Mouse (Mus musculus): ENCODE measurements around the gene Zfp654. TPM values are rescaled to one million over a fixed set of nuclear protein-coding genes. Genes with fewer than 3 reads are reported as not detected.

The Zfp654 gene
- polyA plus RNA-seq, 1 experiment from 2014 or later = 6.6 TPM

GRCm38 (mm10) chr16:64754743-64755139 lies 96.7 kb downstream of the Zfp654 start:
- H3K36me3 ChIP-seq (replicated peaks) = no peaks in the 10 kb centered on the region
- DNase-seq (ENCODE audit: low spot score) = peak; percentile 44
- no peak overlapping the region for H3K27ac ChIP-seq (replicated peaks)
- H3K4me3 ChIP-seq = no peak overlapping the region
- H3K4me1 ChIP-seq = 0 out of 2 replicates have a peak, but pooled peaks cover 5% of the 10 kb centered on the region
- 45% methylated on average over 3 of the region's 3 CpGs for WGBS
- H3K9me3 ChIP-seq = no peaks in the 10 kb centered on the region
- H3K27me3 ChIP-seq (replicated peaks; ENCODE audit: low read depth, poor library complexity, severe bottlenecking) = no peaks in the 10 kb centered on the region

- Histone ChIP-seq H3K27ac (replicated peaks) (no peak overlapping the region), H3K4me3 (no peak overlapping the region), H3K36me3 (replicated peaks) (no peaks in the 10 kb centered on the region), H3K9me3 (no peaks in the 10 kb centered on the region), H3K27me3 (replicated peaks; ENCODE audit: low read depth, poor library complexity, severe bottlenecking) (no peaks in the 10 kb centered on the region), H3K4me1 (0 out of 2 replicates have a peak, but pooled peaks cover 5% of the 10 kb centered on the region)
- WGBS = 60% methylated on average over 3 of the region's 3 CpGs
- no peak for DNase-seq (ENCODE audit: low spot score)
Observed at GRCm38 (mm10) chr16:64753990-64754742, 97.3 kb downstream of the Zfp654 start.

- peak; percentile 78 for DNase-seq (ENCODE audit: low spot score)
- no peaks in the 10 kb centered on the region for H3K27me3 ChIP-seq (replicated peaks; ENCODE audit: low read depth, poor library complexity, severe bottlenecking)
- no peak overlapping the region for H3K27ac ChIP-seq (replicated peaks)
- no peaks in the 10 kb centered on the region for H3K36me3 ChIP-seq (replicated peaks)
- H3K9me3 ChIP-seq = no peaks in the 10 kb centered on the region
- 10% methylated on average over 10 of the region's 10 CpGs for WGBS
- no peak overlapping the region for H3K4me3 ChIP-seq
- H3K4me1 ChIP-seq = no peaks in the 10 kb centered on the region
Observed at GRCm38 (mm10) chr16:64748237-64748636, 103.2 kb downstream of the Zfp654 start.

- no peak for DNase-seq (ENCODE audit: low spot score)
- 88% methylated on average over 4 of the region's 4 CpGs for WGBS
- no peak overlapping the region for H3K4me3 ChIP-seq
- H3K4me1 ChIP-seq = no peaks in the 10 kb centered on the region
- no peaks in the 10 kb centered on the region for H3K36me3 ChIP-seq (replicated peaks)
- H3K27me3 ChIP-seq (replicated peaks; ENCODE audit: low read depth, poor library complexity, severe bottlenecking) = no peaks in the 10 kb centered on the region
- no peak overlapping the region for H3K27ac ChIP-seq (replicated peaks)
- no peaks in the 10 kb centered on the region for H3K9me3 ChIP-seq
Observed at GRCm38 (mm10) chr16:64745089-64745488, 106.4 kb downstream of the Zfp654 start.

GRCm38 (mm10) chr16:64737289-64737688 lies 114.2 kb downstream of the Zfp654 start:
- Histone ChIP-seq H3K4me3 (no peak overlapping the region), H3K27ac (replicated peaks) (no peak overlapping the region; the same call in 1 of the 2 replicates), H3K27me3 (replicated peaks; ENCODE audit: low read depth, poor library complexity, severe bottlenecking) (no peaks in the 10 kb centered on the region), H3K9me3 (no peaks in the 10 kb centered on the region), H3K36me3 (replicated peaks) (no peaks in the 10 kb centered on the region), H3K4me1 (no peaks in the 10 kb centered on the region)
- DNase-seq (ENCODE audit: low spot score) = no peak
- WGBS = 62% methylated on average over 5 of the region's 5 CpGs

Other genes starting within 250 kb of the Zfp654 start
- not detected in 2 replicates for gene Csnka2ip, start 249.2 kb downstream of the Zfp654 start, polyA plus RNA-seq (2016; fragmentation: Nextera tagmentation; extraction: Ambion mirVana)
- 29.2 and 31.3 TPM in 2 replicates for gene 4930453N24Rik, start 80.5 kb downstream of the Zfp654 start, polyA plus RNA-seq (2016; fragmentation: Nextera tagmentation; extraction: Ambion mirVana)
- gene Cggbp1, start 344 bp upstream of the Zfp654 start, polyA plus RNA-seq (2016; fragmentation: Nextera tagmentation; extraction: Ambion mirVana) = 87.4 and 88.4 TPM in 2 replicates

Measured in embryonic facial prominence, embryonic 10.5 days (tissue).